Mouse (Mus musculus) gastrocnemius, postnatal 25 days (tissue): ENCODE measurements around the gene Gdf2. TPM values are rescaled to one million over a fixed set of nuclear protein-coding genes. Genes with fewer than 3 reads are reported as not detected.

Experiments
- DNase-seq: peaks from one replicate; pipeline ENCODE4 v3.0.0; 2022
- long read RNA-seq, 2 experiments: library from polyadenylated mRNA; stranded (forward); transcript quantifications; one replicate each; pipeline ENCODE4 v2.0.0; 2021
- total RNA-seq, 2 experiments: library from RNA; stranded (reverse); gene quantifications; 1 replicate in 1 of 2; 2 replicates in 1 of 2; pipeline ENCODE4 v1.2.3; 2021

The Gdf2 gene
- total RNA-seq: not detected
- long read RNA-seq, experiment 1: 0 reads
- long read RNA-seq, experiment 2: 0 reads

DNA sequence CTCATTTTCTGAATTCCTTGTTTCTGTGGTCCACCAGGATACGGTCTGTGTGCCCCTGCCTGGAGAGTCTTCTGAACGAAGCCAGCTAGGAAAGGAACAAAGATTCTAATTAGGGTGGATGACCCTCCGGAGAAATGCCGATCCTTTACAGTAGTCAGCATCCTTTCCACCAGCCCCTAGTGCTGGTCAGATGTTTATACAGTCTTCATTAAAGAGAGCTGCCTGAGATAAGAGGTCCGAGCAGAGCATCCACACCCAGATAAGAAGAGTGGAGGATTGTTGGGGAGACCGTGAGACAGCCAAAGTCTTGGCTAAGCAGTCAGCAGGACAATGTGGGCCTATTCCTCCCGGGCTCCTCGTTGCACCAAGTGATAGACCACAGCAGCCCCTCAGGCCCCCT, at the start of gene Gdf2:
Gene Gdf2, plus strand, starts transcription at position 301 of the 400 bp plus-strand sequence.
- no peak for DNase-seq

DNA sequence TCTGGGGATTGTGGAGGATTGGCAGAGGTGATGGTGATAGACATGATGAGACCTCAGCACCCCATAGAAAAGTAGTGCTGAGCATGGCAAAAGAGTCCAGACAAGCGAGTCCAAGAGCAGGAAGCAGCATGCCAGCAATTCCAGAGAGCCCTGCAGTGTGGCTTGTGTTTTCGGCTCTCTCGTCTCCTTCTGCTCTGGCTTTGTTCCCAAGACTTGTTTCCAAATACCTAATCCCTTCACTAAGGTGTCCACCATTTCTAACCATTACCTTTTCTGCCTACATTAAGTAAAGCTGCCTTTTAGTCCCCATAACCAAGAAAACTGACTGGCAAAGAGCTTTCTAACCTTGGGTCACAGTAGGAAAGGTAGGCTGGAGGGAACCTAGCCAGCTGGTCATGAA, 49.3 kb upstream of the Gdf2 start:
- no peak for DNase-seq

DNA sequence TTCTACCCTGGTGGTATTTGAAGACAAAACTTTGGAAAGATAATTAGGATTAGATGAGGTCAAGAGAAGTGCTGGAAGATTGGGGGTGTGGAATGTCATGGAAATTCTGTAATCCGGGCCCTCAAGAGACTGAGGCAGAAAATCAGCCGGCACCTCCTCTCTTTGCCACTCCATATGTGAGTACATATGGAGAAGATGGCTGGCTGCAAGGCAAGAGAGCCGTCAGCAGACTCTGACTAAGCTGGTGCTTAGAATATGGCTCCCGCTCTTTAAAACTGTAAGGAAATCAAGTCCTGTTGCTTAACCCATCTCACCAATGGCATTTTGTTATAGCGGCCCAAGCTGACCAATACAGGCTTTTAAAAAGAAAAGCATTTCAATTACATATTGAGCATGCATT, 45.1 kb upstream of the Gdf2 start:
- no peak for DNase-seq

DNA sequence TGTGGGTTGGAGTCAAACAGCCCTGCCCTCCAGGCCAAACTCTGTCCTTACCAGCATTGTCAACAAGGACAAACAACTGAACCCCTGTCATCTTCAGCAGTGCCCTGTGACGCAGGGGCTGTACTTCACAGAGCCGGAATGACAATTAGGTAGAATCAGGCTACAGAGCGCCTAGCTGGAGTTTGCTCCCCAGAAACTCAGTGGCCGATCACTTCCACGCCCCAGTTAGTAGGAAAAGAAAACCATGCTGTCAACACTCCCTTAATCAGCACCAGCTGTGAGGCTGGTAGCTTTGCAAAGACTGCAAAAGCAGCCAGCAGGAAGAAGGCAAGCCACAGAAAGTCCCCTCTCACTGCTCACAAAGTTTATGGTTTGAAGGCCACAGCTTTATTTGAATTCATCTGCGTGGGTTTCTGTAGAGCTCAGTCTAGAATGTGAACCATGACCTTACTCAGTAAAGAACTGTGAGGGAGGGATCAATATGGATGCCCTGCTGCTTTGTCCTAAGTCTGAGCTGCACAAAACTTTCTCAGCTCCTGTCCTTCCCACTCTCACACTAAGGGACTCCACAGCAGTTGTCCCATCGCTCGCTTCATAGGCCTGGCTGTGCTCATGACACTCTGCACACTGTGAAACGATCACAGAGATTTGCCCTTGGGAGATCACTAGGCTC, 44.1 kb upstream of the Gdf2 start:
- DNase-seq: peak; percentile 21

DNA sequence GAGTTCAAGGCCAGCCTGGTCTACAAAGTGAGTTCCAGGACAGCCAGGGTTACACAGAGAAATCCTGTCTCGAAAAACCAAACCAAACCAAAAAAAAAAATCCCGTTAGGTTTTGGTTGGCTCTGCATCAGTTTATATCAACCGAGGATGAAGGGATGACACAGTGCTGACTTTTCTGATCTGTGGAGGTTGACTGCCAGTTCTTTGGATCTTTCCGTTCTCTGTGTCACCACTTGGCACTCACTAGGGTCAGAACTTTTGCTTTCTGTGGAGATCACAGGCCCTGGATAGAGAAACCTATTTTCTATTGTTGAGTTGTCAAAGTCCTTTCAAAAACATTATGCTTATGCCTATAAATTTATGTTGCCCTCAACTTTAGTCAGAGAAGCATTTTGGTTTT, 38.1 kb upstream of the Gdf2 start:
- no peak for DNase-seq

DNA sequence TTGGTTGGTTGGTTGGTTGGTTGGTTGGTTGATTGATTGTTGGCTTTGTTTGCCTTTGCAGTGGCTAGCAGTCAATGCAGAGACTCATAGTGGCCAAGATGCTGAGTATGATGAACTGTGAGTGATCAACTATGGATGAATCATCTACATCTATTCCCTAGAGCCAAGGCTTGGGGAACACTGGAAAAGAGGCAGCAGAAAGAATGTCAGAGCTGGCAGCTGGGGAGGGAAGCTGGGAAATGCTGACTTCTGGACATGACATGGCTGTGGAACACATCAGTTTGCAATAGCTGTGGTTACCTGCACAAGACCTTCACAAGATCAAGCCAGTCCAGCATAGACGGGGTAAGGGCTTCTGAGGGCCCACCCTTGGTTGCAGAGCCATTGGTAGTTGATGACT, 37.6 kb upstream of the Gdf2 start:
- DNase-seq: peak; percentile 28

DNA sequence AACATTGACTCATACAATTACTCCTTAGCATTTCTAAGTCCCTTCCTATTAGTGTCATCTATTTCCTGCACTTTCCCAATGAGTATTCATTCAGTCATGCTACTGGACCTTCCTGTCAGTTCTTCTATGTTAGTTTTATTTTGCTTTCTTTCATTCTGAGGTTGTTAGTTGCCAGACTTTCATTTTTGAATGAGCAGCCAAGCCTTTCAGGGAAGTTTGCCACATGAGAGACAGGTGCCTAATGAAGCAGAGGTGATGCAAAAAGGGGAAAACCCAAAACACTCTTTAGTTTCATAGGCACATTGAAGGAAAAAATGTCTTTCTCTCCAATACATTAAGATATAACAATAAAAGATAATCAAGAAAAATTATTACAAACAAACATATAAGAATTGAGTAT, 36.0 kb upstream of the Gdf2 start:
- DNase-seq: no peak

DNA sequence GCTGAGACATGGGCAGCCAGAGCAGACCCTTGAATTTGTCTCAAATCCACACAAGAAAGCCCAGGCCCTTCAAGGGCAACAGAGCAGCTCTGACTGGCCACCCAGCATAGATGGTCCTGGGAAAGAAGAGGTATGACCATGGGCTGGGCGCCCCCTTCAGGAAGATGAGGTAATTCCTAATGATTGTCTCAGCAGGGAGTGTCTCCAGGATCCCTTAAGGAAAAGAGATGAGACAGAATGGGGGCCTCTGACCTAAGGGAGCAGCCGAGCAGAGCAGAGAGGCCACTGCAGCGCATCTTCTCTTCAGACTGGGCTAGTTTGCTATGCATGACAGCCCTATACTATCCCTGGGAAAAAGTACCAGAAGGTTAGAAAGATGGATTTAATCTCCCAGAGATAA, 27.1 kb upstream of the Gdf2 start:
- DNase-seq: peak; percentile 42

DNA sequence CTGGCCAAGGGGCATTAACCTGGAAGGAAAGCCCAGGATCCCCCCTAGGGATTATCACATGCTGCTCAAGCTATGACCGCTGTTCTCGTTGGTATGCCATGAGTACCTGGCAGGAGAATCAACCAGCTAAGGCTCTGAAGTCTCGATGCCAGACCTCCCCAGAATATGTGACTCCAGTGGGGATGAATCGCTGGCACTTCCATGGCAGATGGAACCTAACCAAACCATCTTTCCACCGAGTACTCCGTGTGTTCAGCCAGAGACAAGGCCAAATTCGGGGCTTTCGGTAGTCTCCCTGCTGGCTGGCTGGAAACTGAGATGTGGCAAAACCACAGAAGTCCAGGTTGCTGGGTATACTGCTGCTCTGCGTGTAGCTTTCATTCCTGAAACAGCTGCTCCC, 26.6 kb upstream of the Gdf2 start:
- DNase-seq: no peak

DNA sequence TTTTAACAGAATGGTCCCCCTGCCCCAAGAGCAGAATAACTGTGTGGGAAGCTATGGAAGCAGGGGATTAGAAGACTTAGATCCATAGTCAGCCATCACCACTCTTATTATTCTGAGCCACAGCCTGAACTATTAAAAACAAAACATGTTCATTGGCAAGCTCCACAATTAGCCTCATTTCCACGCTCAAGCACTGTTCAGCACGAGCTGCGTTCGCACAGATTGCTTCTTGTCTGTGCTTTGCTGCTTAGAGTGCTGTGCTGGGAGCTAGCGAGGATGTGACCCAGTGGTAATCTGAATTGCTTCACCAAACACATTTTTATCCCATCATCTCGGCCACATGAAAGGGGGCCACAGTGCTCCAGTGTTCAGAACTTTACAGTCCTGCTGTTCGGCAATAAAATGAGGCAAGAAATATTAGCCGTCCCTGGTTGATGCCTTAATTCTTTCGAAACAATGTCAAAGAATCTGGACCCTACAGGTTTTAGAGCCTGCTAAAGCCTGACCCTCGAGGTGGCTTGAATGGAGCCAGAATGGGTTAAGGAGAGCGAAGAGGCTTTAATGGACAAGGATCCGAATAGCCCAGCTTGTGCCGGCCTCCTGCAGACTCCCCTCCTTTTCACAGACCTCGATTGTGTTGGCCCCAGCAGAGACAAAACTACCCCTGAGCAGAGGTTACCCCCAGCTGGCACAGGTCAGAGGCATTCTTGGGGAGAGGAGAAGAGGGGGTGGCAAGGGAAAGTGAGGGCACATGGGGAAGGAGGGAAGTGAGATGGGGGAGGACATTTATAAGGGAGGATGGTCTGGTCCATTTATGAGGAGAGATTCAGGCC, 19.9 kb upstream of the Gdf2 start:
- no peak for DNase-seq

DNA sequence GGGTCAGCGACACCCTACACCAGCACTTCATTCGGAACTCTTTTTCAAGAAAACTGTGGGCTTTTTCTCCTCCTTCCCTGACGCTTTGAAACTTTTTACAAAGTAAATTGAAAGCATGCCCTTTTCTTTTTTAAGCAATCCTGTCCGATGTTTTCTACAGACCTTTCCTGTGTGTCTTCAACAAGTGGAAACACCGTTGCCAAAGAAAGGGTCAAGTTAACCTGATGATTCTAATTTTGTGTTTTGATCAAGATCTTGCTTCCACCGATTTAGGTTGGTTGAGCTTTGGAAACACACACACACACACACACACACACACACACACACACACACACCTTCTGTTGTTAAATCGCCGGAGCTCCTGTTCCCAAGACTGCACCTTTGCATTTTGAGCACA, 18.1 kb upstream of the Gdf2 start:
- DNase-seq: no peak

DNA sequence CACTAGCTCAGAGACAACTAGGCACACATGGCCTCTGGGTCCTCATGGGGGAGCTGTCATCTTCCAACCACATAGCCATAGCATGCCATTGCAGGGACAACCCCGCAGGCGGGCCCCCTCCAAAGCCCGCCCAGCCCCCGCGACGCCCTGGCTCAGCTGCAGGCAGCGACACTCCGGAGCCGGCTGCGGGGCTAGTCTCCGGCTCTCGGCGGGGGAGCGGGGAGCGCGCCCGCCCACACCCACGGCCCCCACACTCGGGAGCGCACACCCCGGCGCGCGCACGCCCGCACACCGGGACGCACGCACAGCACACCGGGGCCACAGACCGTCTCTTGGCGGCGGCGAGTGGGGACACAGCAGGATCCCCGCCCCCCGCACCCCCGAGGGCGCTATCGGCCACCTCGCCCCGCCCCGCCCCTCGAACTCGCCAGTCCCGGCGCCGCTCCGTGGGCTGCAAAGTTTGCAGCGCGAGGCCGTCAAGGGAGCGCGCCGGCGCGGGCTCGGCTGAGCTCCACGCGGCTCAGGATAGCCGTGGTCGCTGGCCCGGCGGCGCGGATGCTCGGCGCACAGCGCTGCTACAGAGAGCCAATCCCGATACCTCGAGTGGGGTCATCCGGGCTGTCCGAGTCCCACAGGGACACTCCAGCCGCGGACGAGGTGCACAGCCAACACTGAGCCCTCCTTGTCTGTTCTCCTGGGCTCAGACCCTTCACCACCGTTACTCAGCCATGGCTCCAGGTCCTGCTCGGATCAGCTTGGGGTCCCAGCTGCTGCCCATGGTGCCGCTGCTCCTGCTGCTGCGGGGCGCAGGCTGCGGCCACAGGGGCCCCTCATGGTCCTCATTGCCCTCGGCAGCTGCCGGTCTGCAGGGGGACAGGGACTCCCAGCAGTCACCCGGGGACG, 17.4 kb upstream of the Gdf2 start, which contains the start of gene Gdf10:
Gene Gdf10, plus strand, starts transcription at position 420 of the 903 bp plus-strand sequence.
- peak; percentile 40 for DNase-seq

DNA sequence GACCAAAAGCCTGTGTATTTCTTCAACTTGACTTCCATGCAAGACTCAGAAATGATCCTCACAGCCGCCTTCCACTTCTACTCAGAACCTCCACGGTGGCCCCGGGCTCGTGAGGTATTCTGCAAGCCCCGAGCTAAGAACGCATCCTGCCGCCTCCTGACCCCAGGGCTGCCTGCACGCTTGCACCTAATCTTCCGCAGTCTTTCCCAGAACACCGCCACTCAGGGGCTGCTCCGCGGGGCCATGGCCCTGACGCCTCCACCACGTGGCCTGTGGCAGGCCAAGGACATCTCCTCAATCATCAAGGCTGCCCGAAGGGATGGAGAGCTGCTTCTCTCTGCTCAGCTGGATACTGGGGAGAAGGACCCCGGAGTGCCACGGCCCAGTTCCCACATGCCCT, 9.0 kb upstream of the Gdf2 start:
- DNase-seq: no peak

DNA sequence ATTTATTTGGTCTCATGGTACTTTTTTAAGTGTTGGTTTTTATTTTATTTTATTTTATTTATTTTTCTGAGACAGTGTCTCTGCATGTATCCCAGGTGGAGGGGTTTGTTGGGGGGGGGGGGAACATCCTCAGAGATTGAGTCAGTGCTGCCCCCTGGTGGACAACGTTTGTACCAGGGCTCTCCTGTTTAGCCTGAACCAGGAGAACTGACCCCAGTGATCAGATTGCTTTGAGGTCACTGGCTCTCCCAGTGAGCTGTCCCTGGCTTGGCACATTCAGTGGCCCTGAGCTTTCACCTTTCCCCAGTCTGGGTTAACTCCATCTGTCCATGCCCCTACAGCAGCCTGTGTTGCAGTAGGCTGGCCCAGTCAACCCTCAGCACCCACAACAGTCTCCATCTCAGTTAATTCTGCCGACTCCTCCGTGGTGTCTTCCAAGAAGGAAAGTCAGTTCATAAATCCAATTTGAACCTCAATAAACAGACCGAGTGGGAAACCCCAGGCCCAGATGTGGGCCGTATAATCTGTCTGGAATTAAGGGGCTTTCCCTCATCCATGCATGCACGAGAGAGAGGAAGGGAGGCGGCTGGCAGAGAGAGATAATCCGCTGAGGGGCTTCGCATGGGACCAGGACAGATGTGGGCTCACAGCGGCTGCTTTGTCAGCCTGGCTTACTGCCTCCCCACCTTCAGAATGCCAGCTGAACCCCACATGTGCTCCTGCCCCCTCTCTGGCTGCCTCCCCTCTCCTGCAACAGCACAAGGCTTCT, 7.7 kb upstream of the Gdf2 start:
- DNase-seq: no peak

DNA sequence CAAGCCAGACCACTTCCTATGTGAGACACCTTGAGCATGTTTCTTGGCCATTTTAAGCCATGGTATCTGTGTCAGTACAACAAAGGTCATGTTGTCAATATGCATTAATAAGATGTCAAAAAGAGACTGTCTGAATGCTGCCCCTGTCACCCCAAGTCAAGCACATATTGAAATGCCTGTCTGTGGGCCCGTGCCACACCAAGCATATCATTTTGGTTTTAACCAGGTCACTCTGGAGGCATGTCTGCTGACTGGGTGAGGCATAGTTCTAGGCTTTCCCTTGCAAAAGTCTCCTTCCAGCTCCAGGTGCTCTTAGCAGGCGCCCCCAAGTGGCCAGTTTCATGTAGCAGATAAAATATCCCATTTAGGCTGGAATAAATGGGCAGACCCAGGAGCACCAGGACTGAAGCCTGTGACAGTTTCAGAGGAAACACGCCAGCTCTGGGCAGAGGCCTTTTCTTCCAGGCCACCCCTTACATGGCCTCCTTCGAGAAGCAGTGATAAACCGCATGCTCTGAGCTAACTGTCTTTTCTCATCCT, 7.0 kb upstream of the Gdf2 start:
- DNase-seq: no peak

DNA sequence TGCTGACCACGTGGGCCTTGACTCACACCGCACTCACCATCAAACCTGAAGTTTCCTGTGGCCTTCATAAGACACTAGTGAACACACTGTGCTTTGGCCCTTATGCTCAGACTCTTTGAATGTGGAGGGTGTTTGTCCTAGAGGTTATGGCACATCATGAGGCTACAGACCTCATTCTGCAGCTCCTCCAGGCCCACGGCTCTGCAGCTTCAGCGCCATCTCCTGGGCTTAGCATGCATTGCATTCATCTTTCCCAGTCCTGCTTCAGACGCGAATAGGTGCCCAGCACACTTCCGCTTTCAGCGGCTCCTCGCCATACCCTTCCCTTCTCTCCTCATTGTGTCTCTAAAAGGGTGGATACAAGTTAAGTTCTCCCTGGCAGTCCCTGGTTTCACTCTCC, 1.7 kb upstream of the Gdf2 start:
- DNase-seq: peak; percentile 38

DNA sequence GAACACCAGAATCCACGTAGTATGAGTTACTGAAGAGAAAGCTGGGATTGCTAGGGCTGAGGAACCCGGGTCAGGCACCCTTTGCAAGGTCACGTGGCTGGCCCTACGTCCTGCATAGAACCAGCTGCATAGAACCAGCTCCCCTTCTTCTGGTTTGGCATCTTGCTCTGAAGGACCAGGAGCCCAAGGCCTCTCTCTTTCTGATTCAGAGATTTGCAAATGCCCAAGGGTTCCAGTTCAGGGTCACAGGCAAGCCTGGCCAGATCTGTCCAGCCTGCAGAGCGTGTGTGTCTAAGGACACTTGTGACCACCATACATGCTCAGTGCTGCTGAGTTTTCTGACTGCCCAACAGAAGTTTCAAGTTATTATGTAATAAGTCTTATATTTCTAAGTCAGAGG, 1.4 kb downstream of the Gdf2 start:
- DNase-seq: no peak

DNA sequence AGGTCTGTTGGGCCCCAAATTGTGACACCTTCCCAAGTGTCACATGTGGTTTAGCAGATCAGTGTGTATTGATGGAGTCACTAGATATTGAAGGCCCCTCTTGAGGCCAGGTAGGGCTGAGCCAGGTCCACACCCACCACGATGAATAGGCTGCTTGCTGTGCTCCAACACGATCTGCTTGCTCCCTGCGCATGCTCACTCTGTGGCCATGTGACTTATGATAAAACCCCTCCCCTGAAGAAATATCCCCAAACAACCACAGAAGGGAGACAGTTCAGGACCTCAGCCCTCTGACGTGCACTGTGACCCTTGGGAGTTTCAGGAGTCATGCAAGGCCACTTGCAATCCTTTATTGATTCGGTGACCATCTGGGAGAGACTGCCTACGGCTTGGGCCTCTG, 5.3 kb downstream of the Gdf2 start:
- DNase-seq: no peak

DNA sequence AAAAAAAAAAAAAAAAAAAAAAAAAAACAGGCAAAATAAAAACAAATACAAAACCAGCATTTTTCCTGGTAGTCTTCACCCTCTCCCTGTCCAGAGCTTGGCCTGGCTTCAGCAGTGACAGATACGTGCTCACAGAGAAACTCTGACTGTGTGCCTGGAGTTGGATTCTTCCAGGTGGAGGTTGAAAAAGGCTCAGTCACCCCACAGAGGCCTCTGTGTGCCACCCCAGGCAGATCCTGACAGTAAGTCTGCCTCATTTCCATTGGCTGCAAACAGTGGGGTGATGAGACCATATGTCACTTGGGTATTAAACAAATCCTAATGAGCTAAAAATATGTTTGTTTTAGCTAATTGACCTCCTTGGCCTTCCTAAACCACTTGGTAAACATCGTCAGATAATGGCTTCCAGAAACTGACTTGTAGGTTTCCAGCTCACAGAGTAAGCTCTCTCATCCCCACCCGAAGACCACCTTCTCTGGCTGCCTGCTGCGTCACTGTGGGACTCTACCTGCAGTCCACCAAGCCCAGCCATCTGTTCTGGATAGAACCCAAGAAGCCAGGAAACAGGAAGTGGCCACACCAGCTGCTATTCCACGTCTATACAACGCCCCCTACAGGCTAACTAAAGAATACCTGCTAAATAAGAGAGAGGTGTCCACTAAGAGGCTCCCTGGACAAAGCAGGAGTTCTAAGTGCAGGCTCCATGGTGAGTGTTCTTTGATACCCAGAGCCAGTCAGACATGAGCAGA, 11.6 kb downstream of the Gdf2 start:
- no peak for DNase-seq

DNA sequence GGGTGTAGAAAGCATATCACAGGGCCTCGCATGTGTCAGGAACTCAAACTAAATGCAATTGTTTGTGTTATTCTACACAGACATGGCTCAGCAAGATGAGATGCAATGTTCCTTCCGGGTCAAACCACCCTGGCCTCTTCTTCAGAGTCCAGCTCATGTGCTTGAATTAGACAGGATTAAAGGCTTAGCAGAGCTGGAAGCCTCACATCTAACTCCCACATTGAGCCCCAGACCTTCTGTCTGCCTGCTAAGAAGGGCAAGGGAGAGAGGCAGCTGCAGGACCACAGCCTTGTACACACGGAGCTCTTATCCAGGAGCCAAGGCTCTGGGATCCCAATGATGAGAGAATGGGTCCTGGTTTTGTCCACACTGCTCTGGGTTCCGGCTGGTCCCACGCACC, 12.9 kb downstream of the Gdf2 start, which contains the start of gene Rbp3:
Gene Rbp3, plus strand, starts transcription at position 243 of the 400 bp plus-strand sequence.
- no peak for DNase-seq

DNA sequence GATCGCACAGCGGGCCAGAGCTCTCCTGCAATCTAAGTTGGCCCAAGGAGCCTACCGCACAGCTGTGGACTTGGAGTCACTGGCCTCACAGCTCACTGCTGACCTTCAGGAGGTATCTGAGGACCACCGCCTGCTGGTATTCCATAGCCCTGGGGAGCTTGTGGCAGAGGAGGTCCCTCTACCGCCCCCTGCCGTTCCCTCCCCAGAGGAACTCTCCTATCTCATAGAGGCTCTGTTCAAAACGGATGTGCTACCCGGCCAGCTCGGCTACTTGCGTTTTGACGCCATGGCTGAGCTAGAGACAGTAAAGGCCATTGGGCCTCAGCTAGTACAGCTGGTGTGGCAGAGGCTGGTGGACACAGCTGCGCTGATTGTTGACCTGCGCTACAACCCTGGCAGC, 15.2 kb downstream of the Gdf2 start:
- DNase-seq: no peak
